Mouse (Mus musculus): Measurements from ENCODE around the gene Sarnp.

GRCm38 (mm10) chr10:128922822-128923012 lies 105.6 kb downstream of the Sarnp start, which contains the start of gene Rdh5:
- TF ChIP-seq POLR2A (IDR thresholded peaks at IDR 0.05; ENCODE audit: borderline replicate concordance, extremely low read depth, low read depth, low read length) (no peak), CTCF (IDR thresholded peaks at IDR 0.05; ENCODE audit: insufficient read depth, low read length) (no peak)

Measured in lung, adult 2 months (tissue).